Mouse (Mus musculus): ENCODE measurements around the gene BC147527.

- TF ChIP-seq POLR2A (IDR thresholded peaks at IDR 0.05; ENCODE audit: control insufficient read depth, low read depth, low read length) (no peak), CTCF (IDR thresholded peaks at IDR 0.05; ENCODE audit: control insufficient read depth, insufficient read depth, insufficient replicate concordance, low read depth, low read length) (no peak)
These were observed 10.6 kb downstream of the BC147527 start for GRCm38 (mm10) chr13:120310749-120311148.

Data from testis, adult 2 months (tissue).